Mouse (Mus musculus): ENCODE data around the gene Cers4. TPM values are rescaled to one million over a fixed set of nuclear protein-coding genes. Genes with fewer than 3 reads are reported as not detected.

Gene Cers4
- polyA plus RNA-seq (2017; shearing (Covaris generic)): 95.5 TPM

GRCm38 (mm10) chr8:4492851-4493685, at the start of gene Cers4:
Cers4 (plus strand) TSS chr8:4493026.

Other genes starting within 250 kb of the Cers4 start
- gene Tgfbr3l, start 244.8 kb upstream of the Cers4 start, polyA plus RNA-seq (2017; shearing (Covaris generic)): 10.4 TPM
- gene Snapc2, start 239.9 kb upstream of the Cers4 start, polyA plus RNA-seq (2017; shearing (Covaris generic)): 33.3 TPM
- 0.40 TPM for gene Ctxn1, start 233.8 kb upstream of the Cers4 start, polyA plus RNA-seq (2017; shearing (Covaris generic))
- 62.2 TPM for gene Timm44, start 217.1 kb upstream of the Cers4 start, polyA plus RNA-seq (2017; shearing (Covaris generic))
- 15.7 TPM for gene Ccl25, start 167.8 kb upstream of the Cers4 start, polyA plus RNA-seq (2017; shearing (Covaris generic))
- gene Elavl1, start 167.6 kb upstream of the Cers4 start, polyA plus RNA-seq (2017; shearing (Covaris generic)): 18.7 TPM
- gene Zfp958, start 120.1 kb downstream of the Cers4 start, polyA plus RNA-seq (2017; shearing (Covaris generic)): 24.3 TPM

Data from inflammation-experienced regulatory T-cells, adult 16 weeks (primary cell).